In the genomic region with DNA sequence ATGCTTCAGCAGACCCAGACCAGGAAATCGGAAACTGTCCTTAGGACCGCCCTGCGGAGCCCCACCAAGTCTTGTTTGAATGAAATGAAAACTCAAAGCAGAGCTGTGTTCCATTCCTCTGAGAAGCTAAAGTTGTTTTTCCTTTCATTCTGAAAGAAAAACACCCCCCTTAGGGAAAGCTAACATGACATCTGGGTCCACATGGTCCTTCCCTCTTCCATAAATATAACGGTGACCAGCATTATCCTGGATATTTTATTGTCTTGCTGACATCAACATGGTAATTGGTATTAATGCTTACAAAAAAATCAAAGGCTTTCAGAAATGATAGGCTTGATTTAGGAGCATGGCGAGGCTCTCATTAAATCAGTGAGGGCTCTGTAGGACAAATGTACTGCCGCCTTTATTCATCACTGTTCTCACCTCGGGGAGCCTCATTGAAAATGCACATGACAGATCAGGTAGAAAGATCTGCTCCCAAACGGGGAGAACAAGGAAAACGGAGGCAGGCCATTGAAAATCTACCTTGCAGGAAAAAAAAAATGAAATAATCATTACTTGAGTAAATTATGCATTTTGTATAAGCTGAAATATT, we compare ENCODE assay signal across 16 mouse cellular contexts.
DNase-seq lines count a peak whose midpoint lies in the region; ATAC-seq and TF ChIP-seq lines count a peak whose summit lies in the region.
"Had no signal": no experiment of that assay in that cellular context is flagged by ENCODE, and none has a peak within 500 bp of the region (broad histone marks: within the 10 kb centered on the region; RNA-seq: fewer than 3 reads in every experiment).

No protein-coding gene starts in this region.

- no peak for TF ChIP-seq CTCF in forebrain, postnatal 0 days (IDR thresholded peaks at IDR 0.05; ENCODE audit: low read depth)

- DNase-seq in midbrain, embryonic 11.5 days (ENCODE audit: low spot score, missing footprints), result peak; percentile 83
- no peak for DNase-seq in midbrain, embryonic 10.5 days (ENCODE audit: low spot score)
- no peak for DNase-seq in forebrain, embryonic 11.5 days (ENCODE audit: low spot score)
- DNase-seq in forebrain, postnatal 0 days, result peak; percentile 3
- no peak for DNase-seq in urinary bladder, adult 2 months (ENCODE audit: low spot score)
- DNase-seq: cerebellum, adult 9-11 months; liver, embryonic 13.5 days; lung, embryonic 14.5 days; lung, postnatal 4 days; retina, postnatal 1 day; right cerebral cortex, postnatal 4 days had no signal

- no peaks in the 10 kb centered on the region for H3K27me3 ChIP-seq in midbrain, embryonic 11.5 days (ENCODE audit: control insufficient read depth, insufficient read depth, low read length)
- no peaks in the 10 kb centered on the region for H3K27me3 ChIP-seq in midbrain, embryonic 10.5 days (ENCODE audit: low read depth, poor library complexity, severe bottlenecking)
- H3K27me3 ChIP-seq in forebrain, embryonic 11.5 days (ENCODE audit: control insufficient read depth, insufficient read depth, low read length), result no peaks in the 10 kb centered on the region
- H3K27me3 ChIP-seq in forebrain, postnatal 0 days (ENCODE audit: insufficient read depth, low read length), result no peaks in the 10 kb centered on the region
- no peaks in the 10 kb centered on the region for H3K27me3 ChIP-seq in neural tube, embryonic 13.5 days
- no peaks in the 10 kb centered on the region for H3K27me3 ChIP-seq in intestine, embryonic 16.5 days (replicated peaks; ENCODE audit: control insufficient read depth, insufficient read depth, low read length)
- H3K27me3 ChIP-seq: embryonic facial prominence, embryonic 13.5 days; limb, embryonic 12.5 days; liver, embryonic 13.5 days had no signal

- no peak for ATAC-seq in midbrain, embryonic 11.5 days (ENCODE audit: low FRiP score)
- peak; percentile 75 for ATAC-seq in forebrain, embryonic 11.5 days (replicated peaks; ENCODE audit: low FRiP score)
- no peak for ATAC-seq in forebrain, postnatal 0 days
- no peak for ATAC-seq in neural tube, embryonic 13.5 days (ENCODE audit: low read depth)
- ATAC-seq in intestine, embryonic 16.5 days, result no peak
- ATAC-seq: intestine, postnatal 0 days had no signal

- no peak overlapping the region for H3K27ac ChIP-seq in midbrain, embryonic 11.5 days (ENCODE audit: low read depth, low read length)
- H3K27ac ChIP-seq in midbrain, embryonic 10.5 days (replicated peaks), result no peak overlapping the region
- H3K27ac ChIP-seq in forebrain, embryonic 11.5 days (ENCODE audit: low read depth, low read length), result no peak overlapping the region
- no peak overlapping the region for H3K27ac ChIP-seq in forebrain, postnatal 0 days (ENCODE audit: low read depth, low read length)
- H3K27ac ChIP-seq in neural tube, embryonic 13.5 days (replicated peaks), result no peak overlapping the region
- H3K27ac ChIP-seq in intestine, embryonic 16.5 days (ENCODE audit: low read length), result no peak overlapping the region
- H3K27ac ChIP-seq: embryonic facial prominence, embryonic 13.5 days; limb, embryonic 12.5 days; liver, embryonic 13.5 days had no signal

- no peak overlapping the region for H3K9ac ChIP-seq in midbrain, embryonic 11.5 days (ENCODE audit: low read length)
- H3K9ac ChIP-seq in forebrain, embryonic 11.5 days (ENCODE audit: low read length), result no peak overlapping the region
- no peak overlapping the region for H3K9ac ChIP-seq in forebrain, postnatal 0 days
- no peak overlapping the region for H3K9ac ChIP-seq in neural tube, embryonic 13.5 days
- no peak overlapping the region for H3K9ac ChIP-seq in intestine, embryonic 16.5 days (ENCODE audit: low read depth, low read length)
- H3K9ac ChIP-seq: embryonic facial prominence, embryonic 13.5 days; limb, embryonic 12.5 days; liver, embryonic 13.5 days; lung, embryonic 14.5 days had no signal

- H3K36me3 ChIP-seq in midbrain, embryonic 11.5 days (ENCODE audit: control insufficient read depth, insufficient read depth, low read length), result no peaks in the 10 kb centered on the region
- no peaks in the 10 kb centered on the region for H3K36me3 ChIP-seq in midbrain, embryonic 10.5 days
- no peaks in the 10 kb centered on the region for H3K36me3 ChIP-seq in forebrain, embryonic 11.5 days (ENCODE audit: control insufficient read depth, insufficient read depth, low read length)
- H3K36me3 ChIP-seq in forebrain, postnatal 0 days (ENCODE audit: insufficient read depth), result no peaks in the 10 kb centered on the region
- no peaks in the 10 kb centered on the region for H3K36me3 ChIP-seq in neural tube, embryonic 13.5 days
- H3K36me3 ChIP-seq in intestine, embryonic 16.5 days (ENCODE audit: control insufficient read depth, insufficient read depth, low read length), result no peaks in the 10 kb centered on the region
- H3K36me3 ChIP-seq: embryonic facial prominence, embryonic 13.5 days; limb, embryonic 12.5 days; liver, embryonic 13.5 days had no signal

- no peak overlapping the region for H3K4me3 ChIP-seq in midbrain, embryonic 11.5 days (ENCODE audit: low read depth, low read length)
- no peak overlapping the region for H3K4me3 ChIP-seq in midbrain, embryonic 10.5 days
- H3K4me3 ChIP-seq in forebrain, embryonic 11.5 days (ENCODE audit: low read depth, low read length), result no peak overlapping the region
- H3K4me3 ChIP-seq in forebrain, postnatal 0 days (ENCODE audit: low read depth, low read length), result no peak overlapping the region
- no peak overlapping the region for H3K4me3 ChIP-seq in neural tube, embryonic 13.5 days
- no peak overlapping the region for H3K4me3 ChIP-seq in intestine, embryonic 16.5 days (ENCODE audit: low read length)
- H3K4me3 ChIP-seq: embryonic facial prominence, embryonic 13.5 days; limb, embryonic 12.5 days; liver, embryonic 13.5 days had no signal

- H3K9me3 ChIP-seq in midbrain, embryonic 11.5 days (ENCODE audit: control insufficient read depth, low read length), result no peaks in the 10 kb centered on the region
- no peaks in the 10 kb centered on the region for H3K9me3 ChIP-seq in midbrain, embryonic 10.5 days (replicated peaks)
- H3K9me3 ChIP-seq in forebrain, embryonic 11.5 days (ENCODE audit: control insufficient read depth, low read length), result no peaks in the 10 kb centered on the region
- no peaks in the 10 kb centered on the region for H3K9me3 ChIP-seq in forebrain, postnatal 0 days (ENCODE audit: low read length)
- no peaks in the 10 kb centered on the region for H3K9me3 ChIP-seq in neural tube, embryonic 13.5 days
- no peaks in the 10 kb centered on the region for H3K9me3 ChIP-seq in intestine, embryonic 16.5 days (ENCODE audit: control insufficient read depth, low read length)
- H3K9me3 ChIP-seq: embryonic facial prominence, embryonic 13.5 days; limb, embryonic 12.5 days; liver, embryonic 13.5 days had no signal

- H3K4me2 ChIP-seq in midbrain, embryonic 11.5 days, result no peak overlapping the region
- H3K4me2 ChIP-seq in forebrain, embryonic 11.5 days (ENCODE audit: low read depth, low read length, severe bottlenecking), result no peak overlapping the region
- no peak overlapping the region for H3K4me2 ChIP-seq in forebrain, postnatal 0 days (ENCODE audit: low read depth)
- peak overlapping the region; percentile 27; the same call in 1 of the 2 replicates for H3K4me2 ChIP-seq in neural tube, embryonic 13.5 days
- H3K4me2 ChIP-seq in intestine, embryonic 16.5 days (ENCODE audit: low read depth, low read length), result no peak overlapping the region
- H3K4me2 ChIP-seq: embryonic facial prominence, embryonic 13.5 days; limb, embryonic 12.5 days; liver, embryonic 13.5 days; lung, embryonic 14.5 days had no signal

- 33% methylated on average over 9 of the region's 9 CpGs for WGBS in midbrain, embryonic 11.5 days
- WGBS in midbrain, embryonic 10.5 days, result 44% methylated on average over 9 of the region's 9 CpGs
- 30% methylated on average over 9 of the region's 9 CpGs for WGBS in forebrain, embryonic 11.5 days
- 18% methylated on average over 9 of the region's 9 CpGs for WGBS in forebrain, postnatal 0 days
- 22% methylated on average over 9 of the region's 9 CpGs for WGBS in neural tube, embryonic 13.5 days
- 55% methylated on average over 9 of the region's 9 CpGs for WGBS in intestine, embryonic 16.5 days

- no peaks in the 10 kb centered on the region for H3K4me1 ChIP-seq in midbrain, embryonic 11.5 days (ENCODE audit: control insufficient read depth, insufficient read depth, low read length)
- peaks cover 11% of the 10 kb centered on the region; the same call in 1 of the 2 replicates for H3K4me1 ChIP-seq in midbrain, embryonic 10.5 days
- no peaks in the 10 kb centered on the region for H3K4me1 ChIP-seq in forebrain, embryonic 11.5 days (replicated peaks; ENCODE audit: control insufficient read depth, insufficient read depth, low read length)
- H3K4me1 ChIP-seq in forebrain, postnatal 0 days (ENCODE audit: insufficient read depth), result no peaks in the 10 kb centered on the region
- H3K4me1 ChIP-seq in neural tube, embryonic 13.5 days (replicated peaks), result peaks cover 14% of the 10 kb centered on the region; the same call in 1 of the 2 replicates
- no peaks in the 10 kb centered on the region for H3K4me1 ChIP-seq in intestine, embryonic 16.5 days (ENCODE audit: control insufficient read depth, insufficient read depth, low read length)
- H3K4me1 ChIP-seq: embryonic facial prominence, embryonic 13.5 days; limb, embryonic 12.5 days; liver, embryonic 13.5 days had no signal

Comparison
In these comparisons a context has a peak if more than half of its experiments do, and no peak if none do; other contexts are left out.
1. DNase-seq: peak in midbrain, embryonic 11.5 days (single experiment) and forebrain, postnatal 0 days (single experiment); none in midbrain, embryonic 10.5 days (single experiment), forebrain, embryonic 11.5 days (single experiment) and urinary bladder, adult 2 months (single experiment).